Mouse (Mus musculus): ENCODE data around the gene Klrb1f.
"Not testable (repeated sequence)": the region's sequence is repeated elsewhere in the genome, so short reads cannot be mapped to it uniquely, and the experiment has no call there.

Gene Klrb1f

DNA sequence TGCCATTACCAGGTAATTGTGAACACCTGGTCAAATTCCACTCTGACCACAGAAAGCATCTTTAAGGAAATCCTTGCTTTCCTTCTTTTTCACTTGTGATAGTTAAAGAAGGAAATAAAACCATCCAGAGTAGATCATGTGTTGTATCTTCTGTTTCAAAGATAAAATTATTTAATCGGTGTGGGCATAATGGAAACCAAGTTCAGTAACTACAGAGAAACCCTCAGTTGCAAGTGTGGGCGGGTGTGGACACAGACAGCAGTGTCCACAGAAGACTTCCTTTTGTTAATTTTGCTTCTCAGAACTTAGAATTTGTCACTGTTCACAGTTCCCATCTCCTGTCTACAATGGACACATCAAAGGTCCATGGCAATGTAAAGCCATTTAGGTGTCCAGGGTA is at the start of gene Klrb1f:
Klrb1f (plus strand) TSS at position 301 of the 400 bp plus-strand sequence.
- CTCF ChIA-PET, result no interaction called here

DNA sequence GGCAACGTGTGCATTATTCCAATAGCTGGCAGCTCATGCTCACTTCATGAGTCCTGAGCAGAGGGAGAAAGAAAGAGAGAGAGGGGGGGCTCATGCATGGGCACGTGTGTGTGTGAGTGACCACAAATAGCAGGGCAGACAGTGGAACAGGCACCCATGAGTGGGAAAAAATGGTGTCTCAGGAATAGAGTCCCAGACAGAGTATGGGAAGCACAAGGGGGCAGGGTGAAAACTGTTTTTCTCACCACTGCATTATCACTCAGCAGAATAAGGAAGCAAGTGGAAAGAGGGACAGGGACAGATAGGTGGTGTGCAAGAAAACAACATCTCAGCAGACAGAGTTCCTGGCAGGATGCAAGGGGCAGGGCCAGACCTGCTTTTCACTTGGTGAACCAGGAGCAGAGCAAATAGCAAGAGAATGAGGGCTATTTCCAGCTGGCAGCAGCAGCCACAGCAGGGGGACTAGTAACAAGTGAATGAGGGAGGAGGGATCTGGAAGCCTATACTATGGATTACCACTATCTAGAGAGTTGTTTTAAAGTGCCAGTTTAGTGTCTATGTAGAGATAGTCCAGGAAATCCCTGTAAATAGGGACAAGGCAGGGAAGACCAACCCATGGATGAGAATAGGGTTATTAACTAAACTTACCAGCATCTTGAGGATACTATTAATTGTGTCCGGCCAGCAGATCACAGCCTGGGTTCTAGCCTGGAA is 49.5 kb upstream of the Klrb1f start:
- CTCF ChIA-PET, result no interaction called here

GRCm38 (mm10) chr6:128996768-128997442 is 48.8 kb upstream of the Klrb1f start:
- CTCF ChIA-PET, result interaction anchor here (0.7 kb wide), 1 partner anchor 325 kb away, joined by 3 read pairs; no protein-coding TSS in a partner anchor

GRCm38 (mm10) chr6:129001392-129001791 is 44.3 kb upstream of the Klrb1f start:
- CTCF ChIA-PET, result no interaction called here

DNA sequence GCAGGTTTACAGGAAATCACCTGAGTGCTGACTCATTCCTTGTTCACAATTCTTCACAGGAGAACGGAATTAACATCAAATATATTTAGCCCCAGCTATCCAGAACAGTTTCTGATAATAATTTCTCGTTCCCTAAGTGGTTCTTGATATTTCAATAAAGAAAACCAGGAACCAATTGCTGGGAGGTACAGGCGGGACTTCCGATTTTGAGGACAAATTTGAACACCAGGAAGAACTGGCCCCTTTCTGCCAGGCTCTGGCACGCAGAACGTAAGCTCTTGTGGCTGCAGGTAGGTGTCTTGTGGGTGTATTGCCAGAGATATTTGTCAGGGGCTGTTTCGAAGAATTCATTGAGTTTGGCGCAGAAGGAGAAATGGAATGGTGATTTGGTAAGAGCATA is 37.1 kb upstream of the Klrb1f start:
- CTCF ChIA-PET, result no interaction called here

- CTCF ChIA-PET, result interaction anchor here (0.6 kb wide), 1 partner anchor 40 kb away, joined by 6 read pairs; no protein-coding TSS in a partner anchor
These were observed 35.7 kb upstream of the Klrb1f start for GRCm38 (mm10) chr6:129009846-129010504.

DNA sequence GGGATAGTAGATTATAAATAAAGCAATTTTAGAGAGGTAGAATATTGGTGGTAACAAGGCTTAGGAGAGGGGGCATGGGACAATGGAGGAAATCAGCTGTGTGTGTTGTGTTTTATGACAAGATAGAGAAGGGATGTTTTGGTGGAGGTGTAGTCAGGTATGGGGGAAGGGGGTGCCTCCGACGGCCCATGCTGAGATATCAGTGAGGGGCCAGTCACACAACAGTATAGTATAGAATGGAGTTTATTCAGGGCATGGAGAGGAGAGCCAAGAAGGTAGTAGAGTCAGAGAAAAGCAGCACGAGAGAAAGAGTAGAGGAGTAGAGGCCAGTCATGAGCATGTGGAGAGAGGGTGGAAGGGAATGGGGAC is 35.2 kb upstream of the Klrb1f start:
- CTCF ChIA-PET, result no interaction called here

- CTCF ChIA-PET, result not testable (repeated sequence)
These were observed 33.7 kb upstream of the Klrb1f start for GRCm38 (mm10) chr6:129012012-129012411.

DNA sequence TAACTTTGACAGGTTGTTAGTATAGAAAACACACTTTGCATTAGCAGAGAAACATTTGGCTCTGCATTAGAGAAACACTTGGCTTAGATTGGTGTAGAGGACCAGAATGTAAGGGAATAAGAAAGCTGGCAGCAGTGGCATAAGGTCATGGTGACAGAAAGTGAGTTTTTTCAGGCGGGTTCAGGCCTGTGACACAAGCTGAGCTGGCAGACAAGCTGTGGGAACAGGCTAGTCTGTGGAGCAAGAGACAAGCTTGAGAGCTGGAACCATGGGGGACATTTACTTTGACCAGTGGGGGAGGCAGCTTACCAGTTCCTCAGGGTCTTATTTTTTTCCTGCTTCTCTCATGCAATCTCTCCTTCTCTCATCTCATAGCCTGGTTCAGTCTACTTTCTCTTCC is 32.7 kb upstream of the Klrb1f start:
- CTCF ChIA-PET, result interaction anchor here (0.5 kb wide), 1 partner anchor 197 kb away, joined by 3 read pairs; no protein-coding TSS in a partner anchor

- CTCF ChIA-PET, result interaction anchor here (0.5 kb wide), 1 partner anchor 196 kb away, joined by 3 read pairs; no protein-coding TSS in a partner anchor
These were observed 31.9 kb upstream of the Klrb1f start for GRCm38 (mm10) chr6:129013762-129014276.

GRCm38 (mm10) chr6:129014399-129014798 is 31.3 kb upstream of the Klrb1f start:
- CTCF ChIA-PET, result interaction anchor here (0.6 to 0.7 kb wide), 2 partner anchors 201 to 276 kb away, joined by 3 read pairs; no protein-coding TSS in a partner anchor

DNA sequence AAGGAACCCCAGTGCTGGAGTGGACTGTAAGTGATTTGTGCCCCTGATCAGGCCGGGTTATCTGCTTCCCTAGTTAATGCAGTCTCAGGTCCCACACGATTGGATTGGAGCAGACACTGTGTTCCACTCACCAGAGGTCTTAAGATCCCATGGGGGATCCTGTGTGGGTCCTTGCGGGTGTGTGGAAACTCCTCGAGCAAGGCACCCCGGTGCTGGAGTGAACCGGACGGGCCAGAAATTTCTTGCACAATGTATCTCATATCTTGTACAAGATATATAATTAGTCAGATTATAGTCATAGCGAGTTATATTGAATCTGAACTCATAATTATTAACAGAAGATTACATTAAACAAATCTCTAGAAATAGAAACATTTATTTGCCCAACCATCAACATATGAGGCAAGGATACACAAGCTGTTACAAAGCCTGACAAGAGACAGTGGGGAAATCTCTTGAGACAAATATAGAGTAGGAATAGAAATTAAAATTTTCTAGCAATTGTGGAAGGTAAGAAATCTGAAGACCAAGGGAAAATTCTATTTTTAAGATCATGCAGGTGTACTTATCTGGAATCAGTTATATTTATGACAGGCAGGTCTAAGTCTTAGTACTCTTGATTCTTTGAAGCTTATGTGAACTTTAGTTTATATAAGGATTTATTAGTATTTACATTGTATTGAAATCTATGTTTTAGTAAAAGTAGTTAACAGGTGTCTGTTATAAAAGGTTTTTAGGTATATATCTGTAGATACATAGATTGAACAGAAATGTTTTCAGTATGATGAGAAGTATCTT is 18.1 kb upstream of the Klrb1f start:
- CTCF ChIA-PET, result interaction anchor here (0.7 kb wide), 1 partner anchor 235 kb away, joined by 3 read pairs; no protein-coding TSS in a partner anchor

DNA sequence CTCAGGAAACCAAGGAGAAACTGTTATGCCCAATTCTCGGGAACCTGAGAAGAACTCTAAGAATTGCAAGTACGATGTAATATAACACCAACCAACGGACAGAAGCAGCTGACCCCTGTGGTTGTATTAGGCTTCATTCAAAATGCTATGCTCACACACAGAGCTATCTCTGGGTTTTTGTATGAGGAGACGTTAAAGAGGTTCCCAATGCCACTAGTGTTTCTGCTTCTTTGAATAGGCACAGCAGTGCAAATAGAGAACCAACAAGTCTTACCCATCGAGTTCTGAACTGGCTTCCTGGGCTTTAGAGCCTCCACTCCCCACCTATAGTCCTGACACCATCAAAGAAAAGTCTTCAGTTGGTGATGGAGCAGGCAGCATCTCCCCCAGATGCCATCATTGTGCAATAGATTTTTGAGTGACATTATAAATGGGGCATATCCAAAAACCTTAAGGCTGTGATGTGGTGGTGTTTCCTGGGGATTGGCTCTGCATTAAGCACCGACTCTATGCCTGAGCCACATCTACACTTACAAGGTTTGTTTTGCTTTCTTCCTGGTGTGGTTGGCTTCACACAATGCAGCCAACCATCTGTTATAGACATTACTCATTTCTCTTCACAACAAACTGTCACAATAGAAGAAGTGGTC is 15.4 kb upstream of the Klrb1f start:
- CTCF ChIA-PET, result no interaction called here

DNA sequence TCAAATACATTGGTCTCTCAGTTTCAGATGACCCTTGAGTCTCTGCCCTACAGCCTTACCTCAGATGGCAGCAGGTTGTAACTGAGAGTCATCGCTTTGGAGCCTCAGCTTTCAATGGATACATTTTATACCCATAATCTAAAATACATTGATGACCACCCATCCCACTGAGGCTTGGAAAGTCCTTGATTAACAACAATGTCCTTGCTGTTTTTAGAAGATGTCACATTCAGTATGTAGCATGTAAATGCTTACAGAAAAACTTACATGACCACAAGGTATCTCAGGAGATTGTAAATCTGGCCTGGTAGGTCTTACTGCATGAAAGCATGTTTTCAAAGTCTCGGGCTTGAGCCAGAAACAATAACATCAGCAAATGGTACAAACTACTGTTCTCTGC is 14.7 kb upstream of the Klrb1f start:
- CTCF ChIA-PET, result no interaction called here

DNA sequence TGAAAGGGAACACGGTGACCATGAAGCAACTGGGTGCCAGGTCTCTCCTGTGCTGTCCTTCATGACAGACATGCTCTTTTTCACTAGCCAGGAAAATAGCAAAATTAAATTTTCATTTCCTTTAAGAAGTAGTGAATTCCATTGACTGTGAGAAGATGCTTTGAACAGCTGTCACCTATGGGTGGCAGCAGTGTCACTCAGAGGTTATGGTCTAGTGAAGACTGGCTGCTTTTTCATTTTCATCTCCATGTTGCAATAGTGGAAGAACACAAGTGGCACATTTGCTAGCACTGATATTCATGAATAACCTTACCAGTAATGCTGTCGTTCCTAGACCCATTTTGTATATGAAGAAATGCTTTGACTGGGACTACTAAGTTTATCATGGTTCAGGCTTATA is 12.3 kb upstream of the Klrb1f start:
- CTCF ChIA-PET, result interaction anchor here (0.5 to 0.6 kb wide), 2 partner anchors 87 to 221 kb away, joined by 3 read pairs; no protein-coding TSS in a partner anchor

DNA sequence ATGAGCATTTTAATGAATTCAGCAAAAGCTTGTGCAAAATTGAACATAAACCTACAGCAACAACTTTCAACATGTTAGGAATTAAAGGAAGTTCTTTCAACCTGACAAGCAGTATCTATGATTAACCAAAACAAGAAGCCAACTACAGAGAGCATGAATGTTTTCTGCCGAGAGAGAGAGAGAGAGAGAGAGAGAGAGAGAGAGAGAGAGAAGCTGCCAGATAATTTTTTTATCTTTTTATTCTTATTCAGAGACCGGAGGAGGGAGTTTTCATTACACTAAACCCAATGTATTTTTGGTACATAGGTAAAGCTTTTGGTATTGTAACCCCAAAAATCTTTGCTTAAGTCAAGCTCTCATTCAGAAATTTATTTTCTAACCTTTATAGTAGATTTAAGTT is 10.7 kb upstream of the Klrb1f start:
- CTCF ChIA-PET, result interaction anchor here (0.5 to 0.8 kb wide), 4 partner anchors 15 to 183 kb away, joined by 3 to 12 read pairs (median 4); no protein-coding TSS in a partner anchor

- CTCF ChIA-PET, result interaction anchor here (1.9 kb wide), 1 partner anchor 13 kb away, joined by 8 read pairs; no protein-coding TSS in a partner anchor
These were observed 9.4 kb upstream of the Klrb1f start for GRCm38 (mm10) chr6:129036326-129036725.

DNA sequence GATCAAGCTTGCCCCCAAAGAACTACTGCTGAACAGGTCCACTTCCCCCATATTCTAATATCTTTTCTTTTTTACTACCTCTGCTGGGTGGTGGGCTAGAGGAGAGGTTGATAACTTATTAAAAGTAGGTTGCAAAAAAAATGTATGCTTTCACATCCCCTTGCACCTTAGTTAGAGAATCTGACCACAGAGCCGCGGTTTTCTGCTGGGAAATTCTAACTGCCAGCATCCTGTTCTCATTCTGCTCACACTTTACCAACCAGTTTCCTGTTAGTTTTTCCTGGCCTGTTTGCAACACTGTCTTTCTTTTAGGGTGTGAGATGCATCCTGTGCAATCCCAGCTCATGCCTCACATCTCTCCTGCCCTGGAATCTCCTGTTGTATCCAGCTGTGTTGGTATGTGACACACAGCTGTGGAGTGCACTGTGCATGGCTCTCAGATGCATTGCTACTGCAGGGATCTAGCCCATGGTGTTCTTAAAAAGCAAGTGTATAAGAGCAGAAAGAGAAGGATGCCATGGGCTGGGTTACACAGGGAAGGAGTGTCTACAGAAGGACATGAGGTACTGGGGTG is 8.7 kb upstream of the Klrb1f start:
- CTCF ChIA-PET, result interaction anchor here (1.9 kb wide), 1 partner anchor 13 kb away, joined by 8 read pairs; no protein-coding TSS in a partner anchor

- CTCF ChIA-PET, result no interaction called here
These were observed 4.2 kb upstream of the Klrb1f start for GRCm38 (mm10) chr6:129041470-129041869.

DNA sequence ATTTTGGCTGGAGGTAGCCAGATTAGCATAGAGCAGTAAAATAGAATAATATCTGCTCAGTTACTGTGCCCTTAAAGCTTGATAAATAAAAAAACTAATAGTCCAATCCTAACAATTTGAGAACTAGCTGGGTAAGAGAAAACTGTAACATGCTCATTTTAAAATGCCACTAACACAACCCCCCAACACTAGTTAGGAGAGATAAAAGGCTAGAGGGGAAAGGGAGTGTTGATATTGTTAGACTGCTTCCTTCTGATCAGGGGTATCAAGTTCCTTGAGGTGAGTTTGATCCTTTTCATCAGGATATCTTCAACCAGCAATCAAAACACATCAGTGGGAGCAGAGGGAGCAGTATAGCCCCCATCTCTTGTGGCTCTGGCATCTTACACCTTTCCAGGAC is 3.2 kb upstream of the Klrb1f start:
- CTCF ChIA-PET, result no interaction called here
